Mouse (Mus musculus): ENCODE data around the gene Dnajb12.

DNA sequence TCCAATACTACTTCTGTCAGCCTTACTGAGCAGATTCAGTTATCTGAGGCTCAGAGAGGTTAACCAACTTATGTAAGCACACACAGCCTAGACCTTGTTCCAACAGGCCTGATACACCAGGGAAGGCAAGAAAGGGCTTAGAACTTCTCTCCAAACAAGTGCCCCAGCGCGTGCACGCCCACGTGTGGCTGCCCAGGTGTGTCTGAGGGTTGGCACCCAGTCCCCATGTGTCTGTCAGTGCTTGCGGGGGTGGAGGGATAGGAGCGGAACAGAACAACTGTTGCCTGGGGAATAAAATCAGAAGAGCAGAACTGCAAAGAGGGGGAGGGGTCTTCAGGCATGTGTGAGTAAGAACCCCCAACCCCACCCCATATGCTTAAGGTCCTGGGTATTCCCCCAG, 31.7 kb downstream of the Dnajb12 start:
- TF ChIP-seq CTCF (IDR thresholded peaks at IDR 0.05; ENCODE audit: low read depth) (no peak), EP300 (IDR thresholded peaks at IDR 0.05; ENCODE audit: low read depth) (no peak)

All from liver, embryonic 14.5 days (tissue).